Mouse (Mus musculus) right cerebral cortex, postnatal 4 days (tissue): ENCODE results near the gene Usmg5.
"Not testable (repeated sequence)": the region's sequence is repeated elsewhere in the genome, so short reads cannot be mapped to it uniquely, and the experiment has no call there.

Experiments
- DNase-seq: peaks from one replicate; pipeline ENCODE4 v3.0.0-alpha.2; 2022

Gene Usmg5

DNA sequence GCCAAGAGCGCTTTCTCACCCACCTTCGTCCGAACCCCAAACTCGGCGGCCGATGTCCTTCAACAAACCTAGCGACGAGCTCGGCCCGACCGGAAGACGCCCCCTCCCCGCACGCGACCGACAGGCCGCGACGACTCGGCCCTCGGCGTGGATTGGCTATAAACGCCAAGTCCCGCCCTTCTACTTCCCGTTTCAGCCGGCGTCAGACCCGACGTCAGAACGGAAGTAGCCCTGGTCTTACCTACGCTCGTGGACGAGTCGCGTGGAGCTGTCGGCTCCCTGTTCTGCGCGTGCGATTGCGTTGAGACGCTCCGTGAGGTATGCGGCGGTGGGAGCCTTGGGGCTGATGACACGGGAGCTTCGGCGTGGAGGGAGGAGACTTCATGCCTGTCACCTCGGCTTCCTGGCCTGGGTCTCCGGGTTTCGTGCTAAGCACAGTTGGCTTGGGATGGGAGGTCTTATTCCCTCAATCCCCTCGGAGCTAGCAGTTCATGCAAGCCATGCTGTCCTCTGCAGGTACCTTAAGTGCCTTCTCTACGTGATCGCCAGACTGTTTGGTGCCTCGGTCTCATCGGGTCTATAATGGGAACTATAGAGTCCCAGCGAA is at the start of gene Usmg5, which contains the start of gene Pdcd11:
Usmg5 (minus strand) TSS at position 98 of the 607 bp plus-strand sequence.
Pdcd11 (plus strand) TSS at position 219 of the 607 bp plus-strand sequence.
- DNase-seq: peak; percentile 94

DNA sequence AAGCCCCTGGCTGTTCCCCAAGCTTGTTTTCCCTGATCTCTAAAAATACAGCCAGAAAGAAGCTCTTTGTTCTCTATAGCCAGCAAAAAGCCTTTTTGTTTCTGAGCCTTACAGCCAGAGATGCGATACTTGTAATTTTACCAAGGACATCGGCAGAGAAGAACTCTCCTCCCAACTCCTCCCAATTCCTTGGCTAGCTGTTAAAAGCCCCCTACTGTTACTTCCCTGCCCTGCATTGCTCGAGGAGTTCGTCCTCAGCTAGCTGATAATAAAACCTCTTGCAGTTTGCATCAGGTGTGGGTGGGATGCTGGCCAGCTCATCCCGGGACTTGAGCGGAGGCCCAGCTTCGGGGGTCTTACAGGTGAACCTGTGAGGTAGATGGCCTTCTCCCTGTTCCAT is 49.2 kb upstream of the Usmg5 start:
- DNase-seq: not testable (repeated sequence)

DNA sequence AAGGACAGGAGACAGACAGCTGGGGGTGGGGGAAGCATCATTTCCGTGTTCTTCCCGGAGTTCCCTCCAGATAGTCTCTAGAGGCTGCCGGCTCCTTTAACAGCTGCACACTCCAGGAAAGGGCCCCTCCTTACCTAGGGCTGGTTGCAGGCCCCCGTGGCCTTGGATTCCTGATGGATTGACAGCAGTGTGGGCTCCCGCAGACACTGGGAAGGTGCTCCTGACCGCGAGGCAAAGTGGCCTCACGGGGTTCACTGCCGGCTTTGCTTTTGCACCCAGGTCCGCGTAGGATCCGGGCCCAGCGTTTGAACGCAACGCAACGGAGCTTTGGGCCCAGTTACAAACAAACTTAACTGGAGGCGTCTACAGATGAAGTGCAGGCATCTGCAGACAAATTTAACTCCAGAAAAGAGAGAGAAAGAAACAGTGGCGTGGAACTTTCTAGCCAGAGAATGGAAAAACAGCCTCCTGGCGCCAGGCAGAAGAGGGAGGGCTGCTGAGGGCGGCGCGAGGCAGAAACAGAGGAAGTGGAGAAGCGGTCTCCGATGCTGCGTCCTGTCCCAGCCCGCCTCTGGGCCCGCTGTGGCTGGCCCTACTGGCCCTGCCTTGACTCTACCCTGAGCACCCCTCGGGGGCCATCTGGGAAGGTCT is 47.4 kb upstream of the Usmg5 start, which contains the start of gene Calhm2:
Calhm2 (minus strand) TSS at position 524 of the 651 bp plus-strand sequence.
- DNase-seq: peak; percentile 39

DNA sequence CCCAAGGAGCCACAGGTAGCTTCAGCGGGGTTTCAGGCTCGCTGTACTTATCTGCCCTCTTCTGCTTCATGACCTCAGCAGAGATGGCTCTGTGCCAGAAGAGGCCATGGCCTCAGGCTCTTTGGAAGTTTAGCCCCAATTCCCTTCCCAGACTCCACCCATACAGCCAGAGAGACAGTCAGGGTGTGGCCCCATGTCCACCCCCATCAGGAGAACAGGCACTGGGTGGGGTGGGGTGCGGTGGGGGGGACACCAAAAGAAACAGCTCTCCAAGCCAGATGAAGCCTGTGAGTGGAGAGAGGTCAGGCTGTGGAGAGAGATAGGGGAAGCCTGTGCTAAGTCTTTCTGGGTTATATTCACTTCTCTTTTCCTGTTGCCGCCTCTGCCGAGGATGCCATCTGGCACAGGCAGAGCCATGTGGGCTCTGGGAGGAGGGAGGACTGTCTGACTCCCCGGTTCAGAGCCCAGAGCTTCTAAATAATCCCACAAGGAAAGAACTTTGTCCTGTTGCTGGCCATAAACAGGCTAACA is 46.7 kb upstream of the Usmg5 start:
- no peak for DNase-seq

DNA sequence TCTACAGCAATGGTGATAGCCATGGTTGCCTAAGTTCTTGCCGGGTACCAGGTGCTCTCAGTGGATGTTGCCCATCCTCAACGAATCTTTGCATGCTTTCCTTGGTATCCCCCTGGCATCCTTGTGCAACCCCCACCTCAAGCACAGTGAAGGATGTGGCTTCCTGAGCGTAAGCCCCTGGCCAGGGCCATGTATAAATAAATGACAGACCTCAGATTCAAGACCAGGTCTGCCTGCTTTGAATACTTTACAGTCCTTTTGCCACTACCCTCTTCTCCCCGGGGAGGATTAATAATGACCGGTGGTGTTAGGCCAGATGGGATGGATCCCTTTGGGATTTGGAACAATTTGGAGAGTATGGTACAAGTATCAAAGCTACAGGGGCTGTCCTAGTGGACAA is 45.7 kb upstream of the Usmg5 start:
- no peak for DNase-seq

DNA sequence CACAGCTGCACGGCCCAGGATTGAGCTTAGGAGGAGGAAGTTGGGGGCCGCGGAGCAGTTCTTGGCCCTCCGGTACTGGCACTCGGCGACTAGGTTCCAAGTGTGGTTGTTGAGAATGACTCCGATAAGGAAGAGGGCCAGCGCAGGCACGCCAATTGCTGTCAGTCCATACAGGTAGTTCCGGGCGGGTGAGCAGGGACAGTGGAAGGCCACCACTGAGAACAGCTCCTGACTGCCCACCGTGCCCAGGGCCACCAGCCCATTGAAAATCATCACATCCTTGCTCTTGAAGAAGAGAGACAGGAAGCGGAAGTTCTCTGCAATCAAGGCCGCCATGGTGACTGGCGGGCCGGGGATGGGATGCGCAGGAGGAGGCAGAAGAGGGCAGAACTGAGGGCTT is 45.1 kb upstream of the Usmg5 start:
- no peak for DNase-seq

DNA sequence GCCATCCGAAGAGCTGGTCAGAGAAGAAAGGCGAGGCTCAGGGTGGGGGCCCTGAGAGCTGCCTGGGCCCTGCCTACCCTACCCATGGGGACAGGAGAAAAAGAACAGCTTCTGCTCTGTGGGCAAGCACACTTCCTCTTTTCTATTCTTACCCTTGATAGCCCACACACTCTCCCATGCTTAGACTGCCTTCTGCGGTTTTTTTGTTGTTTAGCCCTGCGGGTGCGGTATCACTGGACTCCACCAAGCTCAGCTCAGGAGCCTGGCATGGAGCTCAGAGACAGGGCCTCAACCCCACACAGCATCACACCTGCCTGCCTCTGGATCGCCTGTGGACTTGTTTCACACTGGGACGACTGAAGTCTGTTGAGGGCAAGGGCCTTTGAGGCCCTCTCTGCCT is 42.7 kb upstream of the Usmg5 start:
- DNase-seq: no peak

DNA sequence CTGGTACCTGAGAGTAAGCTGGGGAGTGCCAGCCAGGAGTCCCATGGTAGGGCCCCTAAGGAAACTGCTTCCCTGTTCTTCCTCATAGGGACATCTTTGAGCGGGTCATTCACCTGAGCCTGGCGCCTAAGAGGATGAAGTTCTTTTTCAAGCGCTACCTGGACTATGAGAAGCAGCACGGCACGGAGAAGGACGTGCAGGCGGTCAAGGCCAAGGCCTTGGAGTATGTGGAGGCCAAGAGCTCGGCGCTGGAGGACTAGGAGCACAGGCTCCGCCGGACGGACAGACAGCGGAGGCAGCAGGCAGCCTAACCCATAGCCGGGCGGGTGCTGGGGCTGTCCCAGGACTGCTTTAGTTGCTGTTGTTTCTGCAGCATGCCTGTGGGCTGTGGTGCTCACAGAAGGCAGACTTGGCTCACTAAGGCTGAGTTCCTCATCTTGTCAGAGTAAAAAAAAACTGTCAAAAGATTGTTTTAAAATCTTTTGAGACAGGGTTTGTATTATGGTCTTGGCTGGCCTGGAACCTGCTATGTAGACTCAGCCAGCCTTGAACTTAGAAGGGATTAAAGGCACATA is 40.2 kb upstream of the Usmg5 start:
- no peak for DNase-seq

DNA sequence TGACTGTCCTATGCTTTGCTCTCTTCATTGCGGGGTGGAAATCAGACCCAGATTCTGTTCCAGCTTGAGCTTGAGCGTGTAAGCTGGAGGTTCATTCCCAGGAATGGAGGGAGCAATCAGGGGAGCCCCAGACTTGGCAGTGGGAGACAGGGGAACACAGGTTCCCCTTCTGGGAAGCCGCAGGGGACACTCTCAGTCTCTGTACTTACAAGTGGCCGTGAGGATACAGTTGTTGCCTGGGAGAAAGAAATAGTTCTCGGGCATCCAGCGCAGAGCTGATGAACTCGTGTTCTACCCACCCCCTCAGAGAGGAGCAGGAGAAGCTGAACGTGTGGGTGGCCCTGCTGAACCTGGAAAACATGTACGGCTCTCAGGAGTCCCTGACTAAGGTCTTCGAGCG is 38.4 kb upstream of the Usmg5 start:
- no peak for DNase-seq

DNA sequence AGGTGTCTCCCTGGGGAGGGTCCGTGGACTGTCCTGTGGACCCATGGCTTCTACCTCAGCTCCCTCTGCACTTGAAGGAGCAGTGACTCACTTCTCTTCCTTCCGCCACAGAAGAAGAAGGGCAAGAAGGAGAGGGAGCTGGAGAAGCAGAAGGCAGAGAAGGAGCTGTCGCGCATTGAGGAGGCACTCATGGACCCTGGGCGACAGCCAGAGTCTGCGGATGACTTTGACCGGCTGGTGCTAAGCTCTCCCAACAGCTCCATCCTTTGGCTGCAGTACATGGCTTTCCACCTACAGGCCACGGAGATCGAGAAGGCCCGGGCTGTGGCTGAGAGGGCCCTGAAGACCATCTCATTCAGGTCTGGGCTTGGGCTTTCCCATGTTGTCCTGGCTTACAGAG is 37.7 kb upstream of the Usmg5 start:
- no peak for DNase-seq

DNA sequence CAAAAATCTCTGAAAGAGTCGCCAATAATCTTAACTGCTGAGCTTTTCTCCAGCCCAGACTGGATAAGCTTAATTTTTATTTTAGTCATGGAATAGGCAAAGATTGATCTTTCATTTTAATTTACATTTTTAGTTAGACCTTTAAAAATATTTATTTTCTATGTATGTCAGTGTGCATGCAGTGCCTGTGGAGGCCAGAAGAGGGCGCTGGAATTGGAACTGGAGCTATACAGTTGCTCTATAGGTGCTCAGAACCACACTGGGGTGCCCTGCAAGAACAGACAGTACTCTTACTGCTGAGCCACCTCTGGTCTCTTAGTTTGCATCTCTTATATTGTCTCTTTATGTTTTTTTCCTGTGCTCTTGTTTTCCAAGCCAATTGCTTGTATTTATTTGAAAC is 32.4 kb upstream of the Usmg5 start:
- peak; percentile 60 for DNase-seq

DNA sequence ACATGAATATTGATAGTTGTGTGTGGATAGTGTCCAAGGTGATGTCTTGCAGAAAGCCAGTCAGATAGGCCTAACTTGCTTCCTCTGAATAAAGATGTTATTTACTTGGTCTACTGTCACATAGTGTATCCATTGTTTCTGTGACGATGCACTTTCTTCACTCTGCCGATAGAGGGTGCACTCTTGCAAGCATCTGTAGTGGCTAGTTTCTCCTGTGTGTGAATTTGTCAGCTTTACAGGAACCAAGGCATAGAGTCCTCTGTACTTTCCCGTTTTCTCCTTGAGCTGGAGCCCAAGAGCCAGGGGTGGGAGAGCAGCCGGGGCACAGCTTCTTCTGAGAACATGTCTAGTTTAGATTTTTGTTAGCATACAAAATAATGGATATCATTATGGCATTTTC is 30.6 kb upstream of the Usmg5 start:
- DNase-seq: no peak

DNA sequence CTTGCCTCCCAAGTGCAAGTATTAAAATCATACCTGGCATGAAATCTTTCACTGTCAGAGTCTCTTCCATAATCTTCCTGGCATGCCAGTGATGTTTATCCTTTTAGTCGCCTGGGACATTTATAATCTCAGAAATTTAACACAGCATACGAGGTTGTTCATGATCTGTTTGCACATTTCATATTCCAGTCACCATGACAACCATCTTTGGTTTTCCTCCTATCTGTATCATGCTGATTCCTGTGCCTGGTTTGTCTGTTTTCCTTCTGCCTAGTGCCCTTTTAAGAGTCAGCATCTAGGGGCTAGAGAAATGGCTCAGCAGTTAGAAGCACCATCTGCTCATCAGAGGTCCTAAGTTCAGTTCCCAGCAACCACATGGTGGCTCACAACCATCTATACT is 28.2 kb upstream of the Usmg5 start:
- no peak for DNase-seq

DNA sequence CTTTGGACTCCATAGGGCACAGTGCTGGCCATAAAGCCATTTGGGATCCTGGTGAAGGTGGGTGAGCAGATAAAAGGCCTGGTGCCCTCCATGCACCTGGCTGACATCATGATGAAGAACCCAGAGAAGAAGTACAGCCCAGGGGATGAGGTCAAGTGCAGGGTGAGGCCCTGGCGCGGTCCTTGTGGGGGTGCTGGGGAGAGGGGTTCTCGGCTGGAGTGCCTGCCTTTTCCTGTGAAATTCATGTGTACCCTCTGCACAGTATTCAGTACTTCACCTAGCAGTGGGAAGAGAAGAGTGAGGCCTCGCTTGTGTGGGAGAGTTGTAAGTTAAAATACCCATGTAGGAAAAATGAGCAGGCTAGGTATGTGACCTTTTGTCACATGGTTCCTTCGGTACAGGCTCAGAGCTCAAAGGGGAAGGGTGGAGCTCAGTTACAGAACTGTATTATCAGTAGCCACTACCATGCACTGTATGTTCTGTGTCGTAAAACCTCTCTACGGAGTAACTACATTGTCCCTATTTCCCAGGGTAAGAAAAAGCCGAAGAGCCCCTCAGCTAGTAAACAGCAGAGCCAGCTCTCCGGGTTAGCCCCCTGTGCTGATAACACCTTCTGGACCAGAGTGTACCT is 14.3 kb upstream of the Usmg5 start:
- no peak for DNase-seq

DNA sequence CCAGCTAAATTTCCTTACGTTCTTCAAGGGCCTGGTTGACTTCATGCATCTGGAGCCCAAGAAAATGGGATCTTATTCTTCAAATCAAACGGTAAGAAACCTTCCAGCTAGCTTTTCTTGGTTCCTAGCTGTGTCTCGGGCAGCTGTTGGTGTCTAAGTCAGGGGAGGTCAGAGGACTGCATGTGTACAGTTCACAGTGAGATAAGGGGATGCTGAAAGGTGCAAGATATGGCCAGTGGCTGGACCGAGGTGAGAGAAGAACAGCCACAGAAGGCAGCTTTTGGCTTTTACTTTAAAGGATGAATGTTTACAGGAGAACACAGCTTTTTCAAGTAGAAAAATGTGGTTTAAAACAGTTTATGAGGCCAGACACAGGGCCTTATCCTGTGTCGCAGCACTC is 10.6 kb upstream of the Usmg5 start:
- DNase-seq: no peak

DNA sequence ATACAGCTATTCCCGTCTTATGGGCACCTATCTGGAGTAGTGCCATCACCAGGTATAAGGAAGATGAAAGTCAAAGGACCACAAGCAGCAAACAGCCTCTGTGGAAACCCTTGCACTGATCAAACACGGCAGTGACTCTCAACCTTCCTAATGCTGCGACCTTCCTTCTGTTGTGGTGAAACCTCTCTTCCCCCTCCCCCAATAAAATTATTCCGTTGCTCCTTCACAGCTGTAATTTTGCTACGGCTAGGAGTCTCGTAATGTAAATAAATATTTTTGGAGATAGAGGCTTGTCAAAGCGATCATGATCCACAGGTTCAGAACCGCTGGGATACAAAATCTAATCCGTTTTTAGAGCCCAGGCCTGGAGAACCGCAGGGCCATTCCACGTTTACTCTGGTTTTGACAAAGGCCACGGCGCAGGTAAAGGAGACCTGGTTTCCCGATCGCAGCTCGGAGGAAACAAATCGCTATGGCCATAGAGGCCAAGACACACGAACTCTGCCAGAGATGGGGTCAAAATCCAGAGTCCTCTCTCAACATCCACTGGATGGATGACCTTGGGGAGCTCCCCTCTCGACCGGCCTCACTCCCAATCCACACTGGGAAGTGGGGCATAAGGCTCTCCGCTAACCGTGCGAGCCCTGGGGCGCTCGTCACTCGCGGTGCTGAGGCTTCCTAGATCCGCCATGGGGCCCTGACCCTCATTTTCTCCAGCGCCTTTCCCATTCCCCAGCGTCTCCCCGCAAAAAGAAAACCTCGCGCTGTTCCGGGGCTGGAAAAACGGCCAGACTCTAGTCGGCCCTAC is 525 bp downstream of the Usmg5 start:
- DNase-seq: no peak

DNA sequence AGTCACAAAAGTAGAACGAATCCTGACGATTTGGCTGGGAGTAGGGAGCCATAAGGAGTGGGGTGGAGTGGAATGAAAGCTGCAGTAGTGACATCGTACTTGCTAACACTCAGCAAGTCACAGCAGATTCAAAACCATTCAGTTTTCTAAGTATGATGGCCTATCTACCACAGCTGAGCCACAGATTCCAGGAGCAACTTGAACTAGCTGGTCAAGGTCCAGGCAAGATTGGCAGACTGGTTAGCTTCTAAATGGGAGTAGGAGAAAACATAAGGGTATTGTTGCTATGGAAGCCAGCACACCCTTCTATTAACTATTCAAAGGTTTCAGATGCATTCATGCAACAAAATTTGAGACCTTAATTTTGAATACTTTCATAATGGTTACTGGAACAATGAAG is 2.2 kb downstream of the Usmg5 start:
- DNase-seq: no peak

DNA sequence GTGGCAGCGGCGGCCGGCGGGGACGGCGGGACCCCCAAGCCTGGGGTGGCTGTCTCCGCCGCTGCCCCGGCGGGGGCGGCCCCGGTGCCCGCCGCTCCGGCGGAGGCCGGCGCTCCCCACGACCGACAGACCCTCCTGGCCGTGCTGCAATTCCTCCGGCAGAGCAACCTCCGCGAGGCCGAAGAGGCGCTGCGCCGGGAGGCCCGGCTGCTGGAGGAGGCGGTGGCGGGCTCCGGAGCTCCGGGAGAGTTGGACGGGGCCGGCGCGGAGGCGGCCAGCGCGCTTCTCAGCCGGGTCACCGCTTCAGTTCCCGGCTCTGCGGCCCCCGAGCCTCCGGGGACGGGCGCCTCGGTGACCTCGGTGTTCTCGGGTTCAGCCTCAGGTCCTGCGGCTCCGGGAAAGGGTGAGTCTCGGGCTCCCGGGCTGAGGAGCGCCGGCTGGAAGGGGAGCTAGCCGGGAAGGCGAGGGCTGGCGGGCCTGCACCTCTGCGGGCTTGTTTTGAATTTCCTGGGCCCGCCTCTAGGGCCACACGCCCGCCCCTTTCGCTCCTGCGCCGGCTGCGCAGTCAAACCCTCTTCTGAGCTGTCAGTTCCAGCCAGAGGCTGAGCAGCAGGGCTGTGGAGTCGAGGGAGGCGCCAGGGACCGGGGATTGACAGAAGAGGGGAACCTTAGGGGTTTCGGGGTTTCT is 22.4 kb downstream of the Usmg5 start:
- peak; percentile 73 for DNase-seq

DNA sequence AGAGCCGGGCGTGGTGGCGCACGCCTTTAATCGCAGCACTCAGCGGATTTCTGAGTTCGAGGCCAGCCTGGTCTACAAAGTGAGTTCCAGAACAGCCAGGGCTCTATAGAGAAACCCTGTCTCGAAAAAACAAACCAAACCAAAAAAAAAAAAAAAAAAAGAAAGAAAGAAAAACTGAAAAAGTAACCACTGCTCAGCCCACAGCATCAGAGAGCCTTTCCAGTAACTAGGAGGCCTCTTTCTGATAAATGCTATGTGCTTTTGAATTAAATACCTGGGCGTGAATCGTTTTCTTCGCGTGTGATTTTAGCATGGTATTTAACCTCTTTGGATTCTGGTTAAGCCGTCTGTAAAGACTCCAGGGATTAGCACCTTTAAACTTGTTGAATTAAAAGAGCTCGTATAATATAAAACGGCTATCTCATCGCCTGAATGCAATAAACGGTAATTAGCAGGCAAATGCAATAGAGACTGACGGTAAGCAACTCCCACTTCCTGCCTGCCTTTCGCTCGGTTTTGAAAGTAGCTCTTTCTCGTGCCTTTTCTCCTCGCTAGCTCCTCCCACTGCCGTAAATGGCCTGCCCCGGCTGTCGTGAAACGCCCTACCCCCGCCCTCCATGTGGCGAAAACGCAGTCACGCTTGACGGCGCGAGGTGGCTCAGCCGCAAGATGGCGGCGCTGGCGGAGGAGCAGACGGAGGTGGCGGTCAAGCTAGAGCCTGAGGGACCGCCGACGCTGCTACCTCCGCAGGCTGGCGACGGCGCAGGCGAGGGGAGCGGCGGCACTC is 23.2 kb downstream of the Usmg5 start, which contains the start of gene Taf5:
Taf5 (plus strand) TSS at position 651 of the 787 bp plus-strand sequence.
- DNase-seq: peak; percentile 94

DNA sequence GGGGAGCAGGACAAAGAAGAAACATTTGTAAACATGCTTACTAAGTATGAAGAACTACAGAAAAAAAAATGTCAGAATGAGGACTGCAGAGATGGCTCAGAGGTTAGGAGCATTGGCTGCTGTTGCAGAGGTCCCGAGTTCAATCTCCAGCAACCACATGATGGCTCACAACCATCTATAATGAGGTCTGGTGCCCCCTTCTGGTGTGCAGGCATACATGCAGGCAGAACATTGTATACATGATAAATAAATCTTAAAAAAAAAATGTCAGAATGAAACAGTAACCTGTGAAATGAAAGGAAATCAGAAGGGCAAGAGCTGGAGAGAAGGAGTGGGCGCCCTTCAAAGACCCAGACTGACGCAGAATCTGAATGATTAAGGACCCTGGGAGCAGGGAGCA is 24.6 kb downstream of the Usmg5 start:
- DNase-seq: no peak

DNA sequence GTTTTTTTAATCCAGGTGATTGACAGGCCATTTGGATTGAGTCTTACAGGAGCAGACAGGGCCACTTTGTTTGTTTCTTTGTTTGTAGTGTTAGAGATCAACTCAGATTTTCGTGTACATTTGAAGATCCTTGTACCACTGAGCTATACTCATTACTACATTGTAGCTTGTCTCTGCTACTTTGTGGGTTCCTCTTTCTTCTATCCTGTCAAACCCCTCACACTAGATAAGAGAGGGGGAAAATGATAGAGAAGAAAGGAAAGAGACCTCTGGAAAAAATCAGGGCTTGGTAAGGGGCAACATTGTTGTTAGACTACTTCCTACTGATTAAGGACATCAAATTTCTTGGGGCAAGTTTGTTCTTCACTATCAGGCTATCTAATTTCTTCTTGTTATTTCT is 32.8 kb downstream of the Usmg5 start:
- no peak for DNase-seq
